Mouse (Mus musculus): Measurements from ENCODE around the gene 0610009B22Rik. TPM values are rescaled to one million over a fixed set of nuclear protein-coding genes. Genes with fewer than 3 reads are reported as not detected.

0610009B22Rik gene
- polyA plus RNA-seq, 1 experiment from 2014 or later, result 89.7 TPM

Other genes starting within 250 kb of the 0610009B22Rik start
- 16.7 and 17.1 TPM in 2 replicates for gene Phykpl, start 104.1 kb downstream of the 0610009B22Rik start, polyA plus RNA-seq (2015; fragmentation: Nextera tagmentation; extraction: Ambion mirVana)
- 415 TPM in 2 replicates for gene Hnrnpab, start 82.0 kb downstream of the 0610009B22Rik start, polyA plus RNA-seq (2015; fragmentation: Nextera tagmentation; extraction: Ambion mirVana)
- 129 and 141 TPM in 2 replicates for gene Nhp2, start 69.1 kb downstream of the 0610009B22Rik start, polyA plus RNA-seq (2015; fragmentation: Nextera tagmentation; extraction: Ambion mirVana)
- gene Rmnd5b, start 53.0 kb downstream of the 0610009B22Rik start, polyA plus RNA-seq (2015; fragmentation: Nextera tagmentation; extraction: Ambion mirVana), result 51.8 and 56.1 TPM in 2 replicates
- gene N4bp3, start 38.0 kb downstream of the 0610009B22Rik start, polyA plus RNA-seq (2015; fragmentation: Nextera tagmentation; extraction: Ambion mirVana), result 31.1 and 32.4 TPM in 2 replicates
- 3.1 and 3.5 TPM in 2 replicates for gene D930048N14Rik, start 37.9 kb downstream of the 0610009B22Rik start, polyA plus RNA-seq (2015; fragmentation: Nextera tagmentation; extraction: Ambion mirVana)
- gene Sec24a, start 74.8 kb upstream of the 0610009B22Rik start, polyA plus RNA-seq (2015; fragmentation: Nextera tagmentation; extraction: Ambion mirVana), result 16.6 and 18.1 TPM in 2 replicates
- gene Sar1b, start 74.8 kb upstream of the 0610009B22Rik start, polyA plus RNA-seq (2015; fragmentation: Nextera tagmentation; extraction: Ambion mirVana), result 90.5 and 96.8 TPM in 2 replicates
- 1.7 and 2.2 TPM in 2 replicates for gene Jade2, start 168.8 kb upstream of the 0610009B22Rik start, polyA plus RNA-seq (2015; fragmentation: Nextera tagmentation; extraction: Ambion mirVana)

All from limb, embryonic 13.5 days (tissue).